Mouse (Mus musculus) left cerebral cortex, postnatal 4 days (tissue): ENCODE results near the gene Gm973. TPM values are rescaled to one million over a fixed set of nuclear protein-coding genes. Genes with fewer than 3 reads are reported as not detected.
A peak's percentile ranks its signal among the peaks of the same experiment; 100 is the strongest.
"Not testable (repeated sequence)": the region's sequence is repeated elsewhere in the genome, so short reads cannot be mapped to it uniquely, and the experiment has no call there.

Experiments
- DNase-seq: peaks from one replicate; pipeline ENCODE4 v3.0.0-alpha.2; 2022
- intact Hi-C: fragments of 180-260 bp; cut with DNase I; formaldehyde crosslinking; loops from one replicate; pipeline ENCODE4 v1.15.1; 2025
- total RNA-seq, 2 experiments: library from RNA; stranded (reverse); gene quantifications; 2 replicates each; pipeline ENCODE4 v1.2.3; 2021

The Gm973 gene
- total RNA-seq, 2 experiments from 2014 or later, result 6.1 to 6.7 TPM

GRCm38 (mm10) chr1:59613795-59614194 is 97.7 kb downstream of the Gm973 start:
- intact Hi-C loops, result no loop called here
- DNase-seq, result peak; percentile 70

GRCm38 (mm10) chr1:59615021-59615420 is 99.0 kb downstream of the Gm973 start:
- intact Hi-C loops, result no loop called here
- no peak for DNase-seq

DNA sequence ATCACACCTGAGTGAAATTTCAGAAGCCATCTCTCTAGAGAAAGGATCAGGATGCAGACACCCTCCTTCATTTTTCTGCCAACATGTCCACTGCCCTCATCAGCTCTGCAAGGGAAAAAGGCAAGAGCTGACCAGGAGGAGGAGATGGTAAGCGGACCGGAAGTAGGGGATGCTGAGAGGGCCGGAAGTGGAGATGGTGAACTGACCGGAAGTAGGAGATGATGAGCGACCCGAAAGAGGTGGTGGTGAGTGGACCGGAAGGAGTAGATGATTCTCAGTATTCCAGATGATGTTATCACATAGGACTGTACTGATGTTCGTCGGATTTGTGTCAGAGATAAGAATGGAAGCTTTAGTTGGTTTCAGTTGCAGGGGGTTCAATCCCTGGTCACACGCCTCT is 103.1 kb downstream of the Gm973 start:
- no peak for DNase-seq
- intact Hi-C loops, result no loop called here

GRCm38 (mm10) chr1:59623325-59624017 is 107.4 kb downstream of the Gm973 start:
- peak; percentile 74 for DNase-seq
- intact Hi-C loops, result loop anchor here (5.0 to 10.0 kb wide), 4 partner anchors 141 to 849 kb away; partner anchors contain the start of genes Cdk15 and Fzd7

GRCm38 (mm10) chr1:59625410-59625809 is 109.3 kb downstream of the Gm973 start:
- DNase-seq, result peak; percentile 41
- intact Hi-C loops, result loop anchor here (10.0 kb wide), 2 partner anchors 371 to 851 kb away; partner anchors contain the start of gene Cdk15

DNA sequence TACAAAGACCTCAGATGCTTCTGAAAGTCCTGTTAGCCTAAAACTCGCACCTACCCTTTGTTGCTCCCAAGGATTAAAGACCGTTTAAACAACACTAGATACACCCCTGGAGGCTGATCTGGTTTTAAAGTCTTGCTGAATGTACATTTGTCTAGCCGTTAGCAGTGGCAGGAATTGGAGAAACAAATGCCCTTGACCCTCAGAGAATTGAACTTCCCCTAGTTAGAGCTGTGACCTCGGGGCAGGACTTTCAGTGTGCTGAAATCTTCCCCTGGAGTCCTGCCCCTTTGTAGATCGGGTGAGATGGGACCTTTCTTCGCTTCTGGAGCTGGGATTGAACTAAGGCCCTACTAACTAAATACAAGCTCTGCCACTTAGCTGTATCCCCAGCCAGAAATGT is 113.1 kb downstream of the Gm973 start:
- no peak for DNase-seq
- intact Hi-C loops, result loop anchor here (10.0 kb wide), 2 partner anchors 374 to 854 kb away; partner anchors contain the start of gene Cdk15

DNA sequence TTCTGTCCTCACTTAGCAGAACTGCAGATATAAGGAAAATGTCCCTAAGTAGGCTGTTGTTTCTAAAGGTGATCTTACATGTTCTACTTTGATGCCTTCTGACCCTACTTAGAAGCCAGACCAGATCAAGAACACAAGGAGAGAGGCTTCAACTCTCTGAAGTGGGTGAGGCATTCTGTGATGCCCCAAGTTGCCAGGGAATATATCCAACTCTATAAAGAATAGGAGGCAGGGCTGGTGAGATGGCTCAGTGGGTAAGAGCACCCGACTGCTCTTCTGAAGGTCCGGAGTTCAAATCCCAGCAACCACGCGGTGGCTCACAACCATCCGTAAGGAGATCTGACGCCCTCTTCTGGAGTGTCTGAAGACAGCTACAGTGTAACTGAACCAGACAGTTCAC is 114.3 kb downstream of the Gm973 start:
- DNase-seq, intact Hi-C loops: not testable (repeated sequence)

DNA sequence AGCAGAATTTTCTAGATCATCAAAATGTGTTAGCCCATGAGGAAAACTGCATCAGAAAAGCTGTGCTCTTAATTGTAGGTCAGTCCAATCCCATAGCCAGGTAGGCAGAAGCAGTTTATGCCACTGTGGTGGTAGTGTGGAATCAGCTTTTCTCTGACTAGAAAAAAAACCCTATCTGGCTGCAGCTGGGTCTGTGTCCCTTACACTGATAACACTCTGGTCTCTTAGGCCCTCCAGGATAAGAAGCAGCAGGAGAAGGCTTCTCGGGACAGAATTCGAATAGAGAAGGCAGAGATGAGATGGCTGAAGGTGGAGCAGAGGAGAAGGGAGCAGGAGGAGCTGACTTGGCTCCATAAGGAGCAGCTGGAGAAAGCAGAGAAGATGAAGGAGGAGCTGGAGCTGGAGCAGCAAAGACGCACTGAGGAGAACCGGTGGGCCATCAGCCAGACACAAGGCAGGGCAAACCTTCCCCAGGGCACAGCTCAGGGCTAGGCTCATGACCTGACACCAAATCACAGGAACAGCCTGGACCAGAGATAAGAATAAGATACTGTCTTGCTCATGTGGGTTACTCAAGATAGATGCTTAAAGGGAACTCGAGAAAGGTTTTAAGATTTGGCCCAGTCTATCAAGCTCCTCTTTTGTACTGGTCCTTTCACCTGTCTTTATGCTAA is 116.1 kb downstream of the Gm973 start:
- intact Hi-C loops, result no loop called here
- DNase-seq, result no peak

- DNase-seq, result no peak
- intact Hi-C loops, result no loop called here
Observed at GRCm38 (mm10) chr1:59633056-59633455, 117.0 kb downstream of the Gm973 start.

- DNase-seq, result no peak
- intact Hi-C loops, result no loop called here
Observed at GRCm38 (mm10) chr1:59636349-59636748, 120.3 kb downstream of the Gm973 start.

DNA sequence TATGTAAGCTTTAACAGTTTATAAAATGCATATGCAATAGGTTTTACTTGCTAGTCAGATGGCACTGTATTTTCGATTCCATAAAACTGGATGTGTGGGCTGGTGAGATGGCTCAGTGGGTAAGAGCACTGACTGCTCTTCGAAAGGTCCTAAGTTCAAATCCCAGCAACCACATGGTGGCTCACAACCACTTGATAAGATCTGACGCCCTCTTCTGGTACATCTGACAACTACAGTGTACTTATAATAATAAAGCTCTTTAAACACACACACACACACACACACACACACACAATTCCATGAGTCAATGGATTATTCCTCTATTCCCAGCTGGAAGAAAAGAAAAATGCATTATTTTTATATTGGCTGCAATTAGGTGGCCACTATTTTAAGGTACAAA is 122.3 kb downstream of the Gm973 start:
- intact Hi-C loops, result no loop called here

DNA sequence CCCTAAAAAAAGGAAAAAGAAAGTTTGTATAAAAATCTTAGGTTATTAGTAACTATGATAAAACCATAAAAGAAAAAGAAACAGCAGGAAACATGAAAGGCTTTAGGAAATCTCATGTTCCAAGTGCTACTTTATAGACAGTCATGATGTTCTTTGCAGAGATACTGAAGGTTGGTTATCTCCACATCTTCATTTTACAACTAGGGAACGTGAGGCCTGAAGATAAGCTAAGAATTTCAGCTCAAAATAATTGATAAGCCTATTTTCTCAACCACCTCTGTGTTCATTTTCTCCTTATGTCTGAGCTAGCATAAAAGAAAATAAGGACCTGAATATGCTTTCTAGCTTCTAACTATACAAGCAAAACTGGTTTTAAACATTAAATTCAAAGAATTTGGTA is 126.4 kb downstream of the Gm973 start:
- DNase-seq, result no peak
- intact Hi-C loops, result no loop called here

More for the DNA sequence above, 122.3 kb downstream of the Gm973 start:
- no peak for DNase-seq

GRCm38 (mm10) chr1:59646502-59646901 is 130.4 kb downstream of the Gm973 start:
- DNase-seq, intact Hi-C loops: not testable (repeated sequence)

DNA sequence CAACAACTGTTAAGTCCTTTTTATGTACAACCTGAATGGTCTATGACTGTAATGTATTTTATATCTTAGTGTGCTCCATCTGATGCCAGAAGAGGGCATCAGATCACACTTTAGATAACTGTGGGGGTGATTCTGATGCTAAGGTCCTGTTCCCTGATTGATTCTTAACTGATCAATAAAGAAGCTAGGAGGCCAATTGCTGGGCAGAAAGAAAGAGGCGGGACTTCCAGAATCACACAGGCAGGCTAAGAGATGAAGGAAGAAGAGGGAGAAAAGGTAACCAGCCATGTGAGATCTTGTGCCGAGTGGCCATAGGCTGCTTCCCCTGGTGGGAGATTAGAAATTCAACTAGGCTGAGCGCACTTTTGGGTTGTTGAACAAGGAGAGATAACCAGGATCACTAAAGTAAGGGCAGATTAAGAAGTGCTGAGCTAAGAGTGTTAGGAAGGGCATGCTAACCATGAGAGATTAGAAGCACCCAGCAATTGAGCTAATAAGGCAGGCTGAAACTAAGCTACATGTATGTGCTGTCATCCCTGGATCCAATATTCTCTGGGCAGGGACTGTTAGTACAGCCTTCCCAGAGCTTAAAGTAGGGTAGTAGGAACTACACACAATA is 135.2 kb downstream of the Gm973 start:
- intact Hi-C loops, result no loop called here
- DNase-seq, result no peak

DNA sequence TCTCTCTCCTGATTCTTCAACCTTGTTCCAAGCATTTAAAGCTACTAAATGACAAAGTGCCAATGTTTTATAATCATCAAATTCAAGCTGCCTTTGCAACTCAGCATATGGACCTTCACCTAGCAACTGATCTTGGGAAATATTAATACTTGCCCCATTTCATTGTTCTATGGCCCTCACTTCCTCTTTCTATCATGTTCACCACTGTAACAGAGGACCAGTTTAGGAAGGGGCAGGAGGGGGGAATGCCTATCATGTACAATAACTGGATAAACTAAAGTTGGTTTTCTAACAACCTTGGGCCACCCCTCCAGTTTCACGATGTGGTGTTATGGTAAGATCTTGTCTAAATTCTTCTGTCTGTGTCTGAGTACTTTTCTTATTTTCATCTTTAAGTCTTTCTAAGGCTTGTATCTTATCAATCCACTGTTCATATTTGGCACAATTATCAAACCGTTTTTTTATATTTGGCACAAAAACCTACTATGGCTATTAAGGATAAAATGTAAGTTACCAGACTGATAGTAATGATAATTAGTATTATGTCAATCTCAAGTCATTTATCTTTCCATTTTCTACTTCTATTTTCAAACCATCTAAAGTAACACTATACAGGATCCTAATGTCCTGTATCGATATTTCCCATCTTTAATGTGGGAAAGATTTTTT is 137.3 kb downstream of the Gm973 start:
- DNase-seq, result no peak
- intact Hi-C loops, result no loop called here

- intact Hi-C loops, result no loop called here
- no peak for DNase-seq
Observed at GRCm38 (mm10) chr1:59656244-59657171, 140.4 kb downstream of the Gm973 start.

- DNase-seq, result no peak
- intact Hi-C loops, result no loop called here
Observed at GRCm38 (mm10) chr1:59663456-59664135, 147.5 kb downstream of the Gm973 start.

DNA sequence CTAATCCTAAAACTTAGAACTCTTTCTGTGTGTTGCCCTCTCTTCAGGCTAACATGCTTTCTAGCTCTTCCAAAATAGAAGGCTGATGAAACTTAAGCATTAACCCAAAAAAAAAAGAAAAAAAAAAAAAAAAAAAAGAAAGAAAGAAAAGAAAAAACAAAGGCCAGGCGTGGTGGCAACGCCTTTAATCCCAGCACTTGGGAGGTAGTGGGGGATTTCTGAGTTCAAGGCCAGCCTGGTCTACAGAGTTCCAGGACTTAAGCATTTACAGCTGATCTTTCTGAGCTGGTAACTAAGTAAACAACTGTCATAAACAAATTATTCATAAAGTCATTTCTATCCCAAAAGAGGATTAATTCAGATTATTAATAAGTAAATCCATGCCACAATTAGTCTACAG is 152.8 kb downstream of the Gm973 start:
- DNase-seq, result no peak
- intact Hi-C loops, result no loop called here

- peak; percentile 16 for DNase-seq
- intact Hi-C loops, result no loop called here
Observed at GRCm38 (mm10) chr1:59669962-59670630, 154.0 kb downstream of the Gm973 start.
